Mouse (Mus musculus) neural tube, embryonic 13.5 days (tissue): ENCODE data around the gene Bcor. TPM values are rescaled to one million over a fixed set of nuclear protein-coding genes. Genes with fewer than 3 reads are reported as not detected.

Experiments used
- ATAC-seq: fragments of 200-750 bp; cut with Nextera tagmentation; 2 replicates; pipeline ENCODE4 v1.8.0; 2017; ENCODE audit warnings: low read depth, mild to moderate bottlenecking, moderate TSS enrichment, moderate library complexity
- H3K27ac ChIP-seq: fragments of 300-500 bp; sonication (generic); replicated peaks from 2 replicates; pipeline ENCODE4 v1.5.1; 2015; ENCODE audit warnings: moderate library complexity, mild to moderate bottlenecking, inconsistent platforms
- H3K27me3 ChIP-seq: fragments of 300-500 bp; sonication (generic); 2 replicates; pipeline ENCODE4 v1.6.1; 2015; ENCODE audit warnings: mild to moderate bottlenecking, inconsistent platforms
- H3K36me3 ChIP-seq: fragments of 300-500 bp; sonication (generic); 2 replicates; pipeline ENCODE4 v1.6.1; 2015; ENCODE audit warnings: mild to moderate bottlenecking, inconsistent platforms
- H3K4me1 ChIP-seq: fragments of 300-500 bp; sonication (generic); replicated peaks from 2 replicates; pipeline ENCODE4 v1.6.1; 2015; ENCODE audit warnings: inconsistent platforms
- H3K4me2 ChIP-seq: fragments of 300-500 bp; sonication (generic); 2 replicates; pipeline ENCODE4 v1.6.1; 2015; ENCODE audit warnings: inconsistent platforms, mild to moderate bottlenecking, moderate library complexity
- H3K4me3 ChIP-seq: fragments of 300-500 bp; sonication (generic); 2 replicates; pipeline ENCODE4 v1.5.1; 2015; ENCODE audit warnings: mild to moderate bottlenecking, inconsistent platforms
- H3K9ac ChIP-seq: fragments of 300-500 bp; sonication (generic); 2 replicates; pipeline ENCODE4 v1.6.1; 2015; ENCODE audit warnings: moderate library complexity, mild to moderate bottlenecking, inconsistent platforms
- H3K9me3 ChIP-seq: fragments of 300-500 bp; sonication (generic); 2 replicates; pipeline ENCODE4 v1.6.1; 2016; ENCODE audit warnings: inconsistent platforms
- WGBS: fragments of 180-500 bp; shearing (Covaris S2); methylation state at CpG from one replicate; pipeline ENCODE4 v1.1.7; 2015; 5-methylcytosine and 5-hydroxymethylcytosine counted together
- polyA plus RNA-seq: library from polyadenylated mRNA; unstranded; fragments of >200 nt; fragmentation: Nextera tagmentation; extraction: Ambion mirVana; gene quantifications from 2 replicates; pipeline ENCODE4 v1.2.1, GENCODE M21; 2015

The Bcor gene
- 17.9 and 18.4 TPM in 2 replicates for polyA plus RNA-seq

DNA sequence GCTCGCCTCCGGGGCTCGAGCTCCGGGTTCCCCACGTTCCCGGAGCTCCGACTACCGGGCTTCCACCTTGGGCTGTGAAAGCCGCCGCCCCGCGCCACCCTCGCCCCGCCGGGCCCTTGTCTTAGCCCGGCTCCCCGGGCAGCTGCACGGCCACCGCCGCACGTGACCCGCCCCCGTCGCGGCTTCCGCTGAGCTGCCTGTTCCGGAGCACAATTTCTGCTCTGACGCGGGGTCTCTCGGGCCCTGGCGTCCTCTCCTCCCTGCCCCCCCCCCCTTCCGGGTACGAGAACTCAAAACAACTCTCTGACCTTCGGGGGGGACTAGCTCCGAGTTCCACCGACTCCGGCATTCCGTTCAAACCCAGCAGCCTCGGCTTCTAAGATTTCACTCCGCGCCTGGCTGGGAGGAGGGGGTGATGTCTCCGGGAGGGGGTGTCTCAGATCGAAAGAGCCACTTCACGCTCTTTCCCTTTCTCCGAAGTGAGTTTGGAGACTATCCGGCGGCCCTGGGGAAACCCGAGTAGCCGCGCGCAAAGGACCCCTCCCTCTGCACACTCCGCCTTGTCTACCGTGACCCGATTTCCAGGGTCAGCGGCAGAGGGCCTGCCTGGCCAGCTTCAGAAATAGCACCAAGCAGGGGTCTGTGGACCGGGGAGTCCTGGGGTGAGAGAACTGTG lies at the start of gene Bcor:
Bcor (minus strand) TSS at position 375 of the 676 bp plus-strand sequence.
- Histone ChIP-seq H3K27me3 (peaks cover 60% of the 10 kb centered on the region), H3K36me3 (no peaks in the 10 kb centered on the region), H3K9ac (peak within 1 kb of the TSS; percentile 71), H3K4me2 (peak within 1 kb of the TSS; percentile 63), H3K4me3 (peak within 1 kb of the TSS; percentile 44), H3K27ac (peak within 1 kb of the TSS; percentile 80), H3K9me3 (no peaks in the 10 kb centered on the region), H3K4me1 (peaks cover 44% of the 10 kb centered on the region)
- peak; percentile 15; the same call in 1 of the 2 replicates for ATAC-seq
- 4% methylated on average over 55 of the region's 56 CpGs for WGBS

DNA sequence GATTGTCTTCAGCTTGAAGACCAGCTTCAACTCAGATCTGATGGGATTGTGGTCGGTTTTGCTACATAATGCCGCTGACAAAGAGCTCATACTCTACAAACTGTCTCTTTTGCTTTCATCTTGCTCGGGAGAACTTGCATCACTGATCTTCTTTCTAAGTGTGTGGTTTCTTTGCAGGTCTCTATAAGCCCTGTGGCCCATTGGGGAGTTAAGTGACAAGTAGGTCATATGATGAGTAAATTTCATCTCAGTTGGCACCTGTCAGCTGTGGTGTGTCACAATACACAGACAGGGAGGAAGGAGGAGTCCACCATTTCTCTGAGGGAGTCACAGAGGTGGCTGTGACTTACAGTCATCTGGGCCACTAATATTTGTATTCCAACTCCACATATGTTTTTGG lies 42.8 kb upstream of the Bcor start:
- H3K9ac ChIP-seq: no peak overlapping the region

DNA sequence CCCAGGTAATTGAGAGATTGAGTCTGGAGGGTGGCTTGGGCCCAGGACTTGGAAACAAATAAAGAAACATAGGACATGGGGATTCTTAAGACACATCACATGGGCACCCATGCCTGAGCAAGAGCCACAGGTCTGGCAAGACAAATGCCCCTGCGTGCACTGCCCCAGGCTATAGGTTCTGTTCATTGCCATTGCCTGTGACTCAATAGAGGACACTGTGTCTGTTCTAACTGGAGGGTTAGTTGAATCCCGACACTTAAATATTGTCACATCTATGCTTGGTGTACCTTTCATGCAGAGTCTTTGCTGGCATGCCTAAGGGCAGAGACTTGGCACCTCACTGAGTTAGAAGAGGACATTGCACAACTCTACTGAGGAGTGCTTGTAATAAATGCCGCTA lies 41.0 kb upstream of the Bcor start:
- H3K4me3 ChIP-seq: no peak overlapping the region
- WGBS: 89% methylated on average over 3 of the region's 3 CpGs
- no peak overlapping the region for H3K4me2 ChIP-seq
- H3K9me3 ChIP-seq: no peaks in the 10 kb centered on the region
- no peak overlapping the region for H3K9ac ChIP-seq
- no peak for ATAC-seq
- H3K4me1 ChIP-seq: no peaks in the 10 kb centered on the region
- H3K27me3 ChIP-seq: no peaks in the 10 kb centered on the region; the same call in 1 of the 2 replicates
- no peak overlapping the region for H3K27ac ChIP-seq
- no peaks in the 10 kb centered on the region for H3K36me3 ChIP-seq

More for the DNA sequence above, 42.8 kb upstream of the Bcor start:
- no peak overlapping the region for H3K4me2 ChIP-seq
- no peaks in the 10 kb centered on the region for H3K4me1 ChIP-seq
- no peaks in the 10 kb centered on the region for H3K27me3 ChIP-seq
- H3K4me3 ChIP-seq: no peak overlapping the region
- WGBS: 83% methylated on average over 3 of the region's 3 CpGs
- ATAC-seq: no peak
- H3K36me3 ChIP-seq: no peaks in the 10 kb centered on the region
- H3K9me3 ChIP-seq: no peaks in the 10 kb centered on the region
- H3K27ac ChIP-seq: no peak overlapping the region

DNA sequence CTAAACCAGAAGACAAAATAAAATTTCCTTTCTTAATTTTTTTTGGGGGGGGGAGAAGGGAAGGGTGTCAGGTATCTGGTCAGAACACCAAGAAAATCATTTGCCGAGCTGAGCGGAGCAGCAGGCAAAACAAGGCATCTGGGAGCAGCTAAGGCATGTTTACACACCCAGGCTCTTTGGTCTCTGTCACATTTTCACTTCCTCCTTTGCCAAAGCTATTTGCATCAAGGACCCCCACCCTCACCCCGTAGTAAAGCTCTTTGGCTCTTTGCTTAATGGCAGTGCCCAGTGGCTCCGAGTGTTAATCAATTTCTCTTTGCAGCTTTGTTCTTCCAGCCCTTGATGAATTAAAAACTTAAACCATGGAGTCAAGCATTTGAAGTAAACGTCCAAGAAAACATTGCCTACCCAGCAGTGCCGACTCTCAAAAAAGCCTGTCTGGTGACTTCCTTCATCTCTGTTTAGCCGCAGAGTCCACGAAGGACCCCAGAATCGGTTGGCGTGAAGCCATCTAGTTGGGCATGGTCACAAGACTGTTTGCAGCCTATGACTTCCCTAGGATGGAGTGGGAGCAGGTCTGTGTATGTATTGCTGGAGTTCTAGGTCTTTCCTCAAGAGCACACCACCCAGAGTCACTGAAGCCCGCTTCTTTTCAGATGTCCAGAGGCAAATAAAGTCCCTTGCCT lies 35.2 kb upstream of the Bcor start:
- Histone ChIP-seq H3K4me2 (no peak overlapping the region), H3K36me3 (no peaks in the 10 kb centered on the region), H3K9ac (no peak overlapping the region), H3K27ac (no peak overlapping the region), H3K27me3 (no peaks in the 10 kb centered on the region; the same call in 1 of the 2 replicates), H3K4me3 (no peak overlapping the region), H3K4me1 (no peaks in the 10 kb centered on the region), H3K9me3 (no peaks in the 10 kb centered on the region)
- WGBS: 69% methylated on average over 11 of the region's 11 CpGs
- no peak for ATAC-seq

DNA sequence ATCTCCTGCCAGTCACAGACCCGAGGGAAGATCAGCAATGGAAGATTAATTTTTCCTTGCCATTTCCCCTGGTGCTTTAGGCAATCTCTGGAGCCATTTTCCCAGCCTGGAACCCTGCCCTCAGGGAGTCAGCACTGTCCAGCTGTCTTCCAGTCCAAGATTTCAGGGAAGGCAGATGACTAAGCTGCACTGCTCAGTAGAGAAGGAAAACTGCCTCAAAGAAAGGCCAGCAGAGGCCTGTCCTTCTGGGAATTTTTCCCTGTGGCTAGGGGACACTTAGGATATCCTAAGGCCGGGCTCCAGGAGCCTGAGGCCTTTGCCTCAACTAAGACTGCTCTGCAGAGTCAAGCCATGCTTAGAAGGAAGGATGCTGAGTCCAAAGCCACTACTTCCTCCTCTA lies 32.2 kb upstream of the Bcor start:
- Histone ChIP-seq H3K4me1 (no peaks in the 10 kb centered on the region), H3K36me3 (no peaks in the 10 kb centered on the region), H3K9me3 (no peaks in the 10 kb centered on the region), H3K4me3 (no peak overlapping the region), H3K9ac (no peak overlapping the region), H3K27ac (no peak overlapping the region), H3K27me3 (no peaks in the 10 kb centered on the region; the same call in 1 of the 2 replicates), H3K4me2 (no peak overlapping the region)
- WGBS: 79% methylated on average over 2 of the region's 2 CpGs
- ATAC-seq: no peak

DNA sequence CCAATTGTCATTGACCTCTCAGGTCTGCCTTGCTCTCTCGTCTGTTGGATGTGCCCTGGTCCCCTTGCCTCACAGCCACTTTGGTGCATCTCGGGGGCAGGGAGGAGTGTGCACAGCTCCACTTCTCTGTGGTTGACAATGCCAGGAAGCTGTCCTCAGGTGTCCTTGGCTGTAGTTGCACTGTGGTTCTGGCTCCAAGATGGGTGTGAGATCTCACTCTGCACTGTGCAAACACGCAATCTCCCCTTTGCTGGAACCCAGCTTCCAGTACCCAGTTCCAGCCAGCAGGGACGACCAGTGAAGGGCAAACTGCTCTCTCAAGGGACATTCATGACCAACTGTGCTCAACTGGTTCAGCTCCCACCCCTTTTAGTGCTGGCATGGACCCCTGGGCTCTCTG lies 29.4 kb upstream of the Bcor start:
- H3K4me1 ChIP-seq: no peaks in the 10 kb centered on the region
- no peaks in the 10 kb centered on the region for H3K27me3 ChIP-seq
- no peak overlapping the region for H3K27ac ChIP-seq
- no peak overlapping the region for H3K4me3 ChIP-seq
- 77% methylated on average over 4 of the region's 4 CpGs for WGBS
- no peaks in the 10 kb centered on the region for H3K36me3 ChIP-seq
- no peaks in the 10 kb centered on the region for H3K9me3 ChIP-seq
- H3K4me2 ChIP-seq: no peak overlapping the region
- no peak overlapping the region for H3K9ac ChIP-seq
- ATAC-seq: no peak

- WGBS: 37% methylated on average over 16 of the region's 16 CpGs
- Histone ChIP-seq H3K9me3 (no peaks in the 10 kb centered on the region), H3K27ac (peak overlapping the region; percentile 61), H3K27me3 (no peaks in the 10 kb centered on the region), H3K36me3 (no peaks in the 10 kb centered on the region), H3K4me1 (peaks cover 23% of the 10 kb centered on the region), H3K4me3 (no peak overlapping the region), H3K9ac (no peak overlapping the region), H3K4me2 (0 out of 2 replicates have a peak overlapping the region, but pooled peaks have one; percentile 9)
- ATAC-seq: 0 out of 2 replicates have a peak, but pooled peaks have one; percentile 40
Measured at GRCm38 (mm10) chrX:12175198-12175960, 15.2 kb upstream of the Bcor start.

GRCm38 (mm10) chrX:12170128-12170527 lies 10.0 kb upstream of the Bcor start:
- Histone ChIP-seq H3K4me2 (no peak overlapping the region), H3K9me3 (no peaks in the 10 kb centered on the region), H3K36me3 (no peaks in the 10 kb centered on the region), H3K27me3 (0 out of 2 replicates have a peak, but pooled peaks cover 4% of the 10 kb centered on the region), H3K4me1 (peaks cover 18% of the 10 kb centered on the region), H3K4me3 (no peak overlapping the region), H3K27ac (no peak overlapping the region), H3K9ac (no peak overlapping the region)
- ATAC-seq: no peak
- 41% methylated on average over 3 of the region's 3 CpGs for WGBS

DNA sequence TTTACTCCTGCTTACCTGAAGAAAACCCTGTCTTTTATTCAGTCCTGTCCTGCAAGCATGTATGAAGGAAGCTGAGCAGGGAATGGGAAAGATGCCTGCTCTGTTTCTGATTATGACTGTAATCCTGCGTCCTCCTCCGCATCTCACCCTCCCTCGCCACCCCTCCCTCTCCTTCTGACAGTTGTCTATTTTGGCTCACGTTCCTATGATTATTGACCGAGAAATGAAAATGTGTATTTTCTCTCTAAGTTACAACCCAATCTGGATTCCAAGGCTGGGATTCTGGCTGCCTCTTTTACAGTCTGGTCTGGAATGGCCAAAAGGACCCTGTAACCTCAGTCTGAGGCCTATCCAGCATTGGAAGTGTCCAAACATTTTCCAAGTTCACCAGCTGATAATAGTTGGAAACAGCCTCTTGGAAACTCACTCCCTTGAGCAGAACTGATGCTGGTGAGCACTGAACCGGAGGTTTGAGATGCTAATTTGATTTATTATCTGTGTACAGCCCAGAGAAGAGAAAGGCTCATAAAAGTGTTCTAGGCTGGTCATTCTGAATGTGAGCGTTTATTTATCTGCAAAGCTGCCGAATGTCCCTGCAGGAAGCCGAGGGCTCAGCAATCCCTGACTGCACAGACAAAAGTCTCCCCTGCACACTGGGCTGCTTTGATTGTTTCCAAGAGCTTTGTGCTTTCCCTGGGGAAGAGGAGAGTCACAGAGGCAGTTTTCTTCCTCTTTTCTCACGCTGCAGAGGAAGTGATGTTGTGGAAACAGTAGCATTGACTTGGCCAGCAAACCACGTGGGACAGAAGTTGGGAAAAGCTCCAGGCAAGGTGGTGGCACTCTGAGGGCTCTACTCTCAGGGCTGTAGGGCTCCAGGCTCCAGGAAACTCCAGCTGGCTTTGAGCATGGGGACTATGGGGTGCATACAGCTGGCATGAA lies 4.7 kb upstream of the Bcor start:
- ATAC-seq: peak; percentile 61
- Histone ChIP-seq H3K4me1 (peaks cover 9% of the 10 kb centered on the region), H3K4me3 (no peak overlapping the region), H3K27ac (peak overlapping the region; percentile 64), H3K9me3 (no peaks in the 10 kb centered on the region), H3K27me3 (peaks cover 17% of the 10 kb centered on the region), H3K4me2 (no peak overlapping the region), H3K9ac (no peak overlapping the region), H3K36me3 (no peaks in the 10 kb centered on the region)
- WGBS: 40% methylated on average over 11 of the region's 11 CpGs

- Histone ChIP-seq H3K36me3 (no peaks in the 10 kb centered on the region), H3K27me3 (peaks cover 65% of the 10 kb centered on the region), H3K9me3 (no peaks in the 10 kb centered on the region), H3K4me3 (peak overlapping the region; percentile 44), H3K27ac (peak overlapping the region; percentile 80), H3K4me2 (peak overlapping the region; percentile 63), H3K4me1 (peaks cover 41% of the 10 kb centered on the region), H3K9ac (peak overlapping the region; percentile 71)
- WGBS: 4% methylated on average over 19 of the region's 19 CpGs
- ATAC-seq: peak; percentile 33; the same call in 1 of the 2 replicates
Measured at GRCm38 (mm10) chrX:12159534-12159881, 647 bp downstream of the Bcor start.

- Histone ChIP-seq H3K27ac (peak overlapping the region; percentile 80), H3K9me3 (no peaks in the 10 kb centered on the region), H3K27me3 (peaks cover 69% of the 10 kb centered on the region), H3K9ac (peak overlapping the region; percentile 71), H3K4me3 (peak overlapping the region; percentile 44), H3K36me3 (no peaks in the 10 kb centered on the region), H3K4me1 (peaks cover 41% of the 10 kb centered on the region), H3K4me2 (peak overlapping the region; percentile 63)
- 7% methylated on average over 31 of the region's 31 CpGs for WGBS
- peak; percentile 20 for ATAC-seq
Measured at GRCm38 (mm10) chrX:12158821-12159533, 1.2 kb downstream of the Bcor start.
